Mouse (Mus musculus) heart, embryonic 14.5 days (tissue): ENCODE data around the gene Olfr678. TPM values are rescaled to one million over a fixed set of nuclear protein-coding genes. Genes with fewer than 3 reads are reported as not detected.

Source experiments
- ATAC-seq: fragments of 200-750 bp; cut with Nextera tagmentation; 2 replicates; pipeline ENCODE4 v1.8.0; 2017; ENCODE audit warnings: low read depth, moderate TSS enrichment; ENCODE audit not compliant: insufficient number of reproducible peaks, insufficient read depth, low FRiP score
- H3K27ac ChIP-seq, 2 experiments: fragments of 200-500 bp in 1 of 2; fragments of 300-500 bp in 1 of 2; sonication (generic) in 1 of 2; replicated peaks in 1 of 2; 2 replicates each; pipeline ENCODE4 v1.5.1; 2012 to 2014; ENCODE audit warnings: low read depth in 2 of 2, low read length in 2 of 2, control low read depth in 1 of 2, mild to moderate bottlenecking in 1 of 2, mixed read lengths in 1 of 2; ENCODE audit not compliant: control insufficient read depth in 1 of 2, insufficient read depth in 1 of 2
- H3K27me3 ChIP-seq: fragments of 300-500 bp; sonication (generic); 2 replicates; pipeline ENCODE4 v1.6.1; 2014; ENCODE audit warnings: mild to moderate bottlenecking, low read length, control low read depth; ENCODE audit not compliant: control insufficient read depth, insufficient read depth
- H3K36me3 ChIP-seq: fragments of 300-500 bp; sonication (generic); 2 replicates; pipeline ENCODE4 v1.6.1; 2014; ENCODE audit warnings: mild to moderate bottlenecking, control low read depth, low read length, mixed read lengths; ENCODE audit not compliant: control insufficient read depth, insufficient read depth
- H3K4me1 ChIP-seq, 2 experiments: fragments of 200-500 bp in 1 of 2; fragments of 300-500 bp in 1 of 2; sonication (generic) in 1 of 2; 2 replicates each; pipeline ENCODE4 v1.6.1; 2012 to 2014; ENCODE audit warnings: low read length in 2 of 2, control low read depth in 1 of 2, mixed read lengths in 1 of 2; ENCODE audit not compliant: control insufficient read depth in 2 of 2, insufficient read depth in 2 of 2
- H3K4me2 ChIP-seq: fragments of 300-500 bp; sonication (generic); 2 replicates; pipeline ENCODE4 v1.6.1; 2014; ENCODE audit warnings: mild to moderate bottlenecking, low read length
- H3K4me3 ChIP-seq, 2 experiments: fragments of 200-500 bp in 1 of 2; fragments of 300-500 bp in 1 of 2; sonication (generic) in 1 of 2; 2 replicates each; pipeline ENCODE4 v1.5.1; 2012 to 2014; ENCODE audit warnings: low read length in 2 of 2, mild to moderate bottlenecking in 2 of 2, control low read depth in 1 of 2, low read depth in 1 of 2, moderate library complexity in 1 of 2; ENCODE audit not compliant: control insufficient read depth in 1 of 2, insufficient read depth in 1 of 2
- H3K9ac ChIP-seq: fragments of 300-500 bp; sonication (generic); 2 replicates; pipeline ENCODE4 v1.6.1; 2014; ENCODE audit warnings: mild to moderate bottlenecking, low read length
- H3K9me3 ChIP-seq: fragments of 300-500 bp; sonication (generic); 2 replicates; pipeline ENCODE4 v1.6.1; 2016; ENCODE audit warnings: low read length, control low read depth; ENCODE audit not compliant: control insufficient read depth
- polyA plus RNA-seq: library from polyadenylated mRNA; unstranded; fragments of >200 nt; fragmentation: Nextera tagmentation; extraction: Ambion mirVana; gene quantifications from 2 replicates; pipeline ENCODE4 v1.2.1, GENCODE M21; 2014

The Olfr678 gene
- polyA plus RNA-seq, 1 experiment from 2014 or later, result not detected

- Histone ChIP-seq H3K9me3 (no peaks in the 10 kb centered on the region), H3K27me3 (no peaks in the 10 kb centered on the region), H3K27ac (no peak within 1 kb of the TSS), H3K36me3 (no peaks in the 10 kb centered on the region), H3K9ac (no peak within 1 kb of the TSS), H3K4me3 (no peak within 1 kb of the TSS), H3K4me2 (no peak within 1 kb of the TSS), H3K4me1 (no peaks in the 10 kb centered on the region)
- ATAC-seq, result no peak
These were observed 52.3 kb downstream of the Olfr678 start, which contains the start of gene Olfr681 for GRCm38 (mm10) chr7:105116536-105116935. Gene Olfr681, plus strand, starts transcription at chr7:105116836.

Other genes starting within 250 kb of the Olfr678 start
- not detected in 2 replicates for gene Usp17lb, start 221.9 kb upstream of the Olfr678 start, polyA plus RNA-seq
- gene Usp17la, start 207.5 kb upstream of the Olfr678 start, polyA plus RNA-seq, result not detected in 2 replicates
- not detected in 2 replicates for gene Olfr665, start 186.4 kb upstream of the Olfr678 start, polyA plus RNA-seq
- gene Olfr666, start 168.5 kb upstream of the Olfr678 start, polyA plus RNA-seq, result not detected in 2 replicates
- gene Olfr667, start 143.0 kb upstream of the Olfr678 start, polyA plus RNA-seq, result not detected in 2 replicates
- not detected in 2 replicates for gene Olfr668, start 136.4 kb upstream of the Olfr678 start, polyA plus RNA-seq
- not detected in 2 replicates for gene Olfr669, start 130.2 kb upstream of the Olfr678 start, polyA plus RNA-seq
- not detected in 2 replicates for gene Olfr670, start 101.9 kb upstream of the Olfr678 start, polyA plus RNA-seq
- not detected in 2 replicates for gene Olfr671, start 85.3 kb upstream of the Olfr678 start, polyA plus RNA-seq
- gene Olfr672, start 62.4 kb upstream of the Olfr678 start, polyA plus RNA-seq, result not detected in 2 replicates
- not detected in 2 replicates for gene Olfr675, start 36.0 kb upstream of the Olfr678 start, polyA plus RNA-seq
- gene Olfr676, start 31.8 kb upstream of the Olfr678 start, polyA plus RNA-seq, result not detected in 2 replicates
- gene Olfr677, start 13.1 kb upstream of the Olfr678 start, polyA plus RNA-seq, result not detected in 2 replicates
- not detected in 2 replicates for gene Olfr679, start 16.7 kb downstream of the Olfr678 start, polyA plus RNA-seq
- gene Olfr680-ps1, start 28.3 kb downstream of the Olfr678 start, polyA plus RNA-seq, result not detected in 2 replicates
- gene Olfr681, start 52.4 kb downstream of the Olfr678 start, polyA plus RNA-seq, result not detected in 2 replicates
- not detected in 2 replicates for gene Olfr683, start 82.5 kb downstream of the Olfr678 start, polyA plus RNA-seq
- not detected in 2 replicates for gene Olfr684, start 99.2 kb downstream of the Olfr678 start, polyA plus RNA-seq
- not detected in 2 replicates for gene Olfr685, start 121.5 kb downstream of the Olfr678 start, polyA plus RNA-seq
- not detected in 2 replicates for gene Olfr686, start 143.0 kb downstream of the Olfr678 start, polyA plus RNA-seq
- gene Olfr688, start 223.6 kb downstream of the Olfr678 start, polyA plus RNA-seq, result not detected in 2 replicates
- not detected in 2 replicates for gene Olfr689, start 246.7 kb downstream of the Olfr678 start, polyA plus RNA-seq